Mouse (Mus musculus): ENCODE data around the gene Wipf2.

The Wipf2 gene

GRCm38 (mm10) chr11:98846865-98847604 is 16.4 kb upstream of the Wipf2 start:
- no peak for TF ChIP-seq GATA4 (IDR thresholded peaks at IDR 0.05; ENCODE audit: insufficient replicate concordance, low read length)

DNA sequence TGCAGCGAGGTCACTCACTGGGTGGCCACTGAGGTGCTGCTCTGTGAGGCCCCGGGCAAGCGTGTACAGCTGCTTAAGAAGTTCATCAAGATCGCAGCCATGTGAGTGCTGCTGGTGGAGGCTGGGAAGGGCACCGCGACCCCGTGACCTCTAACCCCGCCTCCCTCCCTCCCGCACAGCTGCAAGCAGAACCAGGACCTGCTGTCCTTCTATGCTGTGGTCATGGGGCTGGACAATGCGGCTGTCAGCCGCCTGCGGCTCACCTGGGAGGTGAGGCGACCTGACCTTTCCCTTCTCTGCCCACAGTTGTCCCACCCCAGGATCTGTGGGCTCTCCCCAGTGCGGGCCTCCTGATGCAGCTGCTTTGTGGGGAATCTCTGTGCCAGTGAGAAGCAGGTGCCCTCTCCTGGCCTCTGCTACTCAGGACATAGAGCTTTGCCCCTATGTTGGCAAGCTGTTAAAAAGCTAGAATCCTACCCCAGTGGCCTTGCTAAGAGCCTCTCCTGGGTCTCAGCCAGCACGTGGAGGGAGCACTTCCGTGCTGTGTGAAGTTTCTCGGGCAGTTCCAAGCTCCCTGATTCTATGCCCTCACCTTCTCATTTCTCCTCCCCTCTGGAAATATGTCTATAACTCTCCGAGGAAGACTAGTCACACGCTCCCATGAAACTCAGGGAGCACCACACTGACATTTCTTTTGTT is 14.1 kb upstream of the Wipf2 start:
- TF ChIP-seq GATA4 (IDR thresholded peaks at IDR 0.05; ENCODE audit: insufficient replicate concordance, low read length) = no peak

DNA sequence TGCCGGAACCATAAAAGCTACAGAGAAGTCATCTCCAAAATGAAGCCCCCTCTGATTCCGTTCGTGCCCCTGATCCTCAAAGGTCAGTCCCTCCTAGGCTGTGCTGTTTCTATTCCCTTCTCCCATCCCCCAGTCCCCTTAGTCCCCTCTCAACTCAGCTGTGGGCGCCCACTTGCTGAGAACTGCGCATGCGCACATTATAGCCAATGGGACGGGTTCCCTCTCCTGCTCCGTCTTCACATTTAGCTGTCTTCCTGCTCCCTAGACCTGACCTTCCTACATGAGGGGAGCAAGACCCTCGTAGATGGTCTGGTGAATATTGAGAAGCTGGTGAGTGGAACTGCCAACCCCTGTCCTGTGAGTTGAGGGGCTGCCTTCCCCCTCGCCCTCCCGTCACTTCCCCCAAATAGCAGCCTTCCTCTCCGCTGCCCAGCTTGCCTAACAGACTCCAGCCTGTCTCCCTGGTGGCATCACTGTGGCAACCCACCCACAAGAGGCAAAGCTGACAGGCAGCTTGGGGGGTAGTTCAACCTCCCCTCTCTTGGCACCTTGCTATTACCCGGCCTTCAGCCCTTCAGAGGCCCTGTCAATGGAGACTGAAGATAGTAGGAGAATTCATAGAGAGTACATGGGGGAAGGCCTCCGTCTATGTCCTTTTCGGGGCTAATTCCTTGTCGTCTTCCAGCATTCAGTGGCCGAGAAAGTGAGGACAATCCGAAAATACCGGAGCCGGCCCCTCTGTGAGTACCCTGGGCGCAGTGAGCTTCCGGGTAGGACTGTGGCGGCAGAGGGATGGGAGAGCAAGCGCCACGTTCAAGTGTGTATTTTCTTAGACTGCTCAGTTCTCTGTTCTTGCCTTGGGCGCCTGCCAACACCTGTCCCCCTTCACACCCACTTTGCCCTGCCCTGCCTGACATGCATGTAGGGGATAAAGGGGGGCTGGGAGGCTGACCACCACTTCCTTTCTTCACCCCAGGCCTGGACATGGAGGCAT is 13.0 kb upstream of the Wipf2 start:
- no peak for TF ChIP-seq GATA4 (IDR thresholded peaks at IDR 0.05; ENCODE audit: insufficient replicate concordance, low read length)

GRCm38 (mm10) chr11:98854116-98854515 is 9.3 kb upstream of the Wipf2 start:
- TF ChIP-seq GATA4 (IDR thresholded peaks at IDR 0.05; ENCODE audit: insufficient replicate concordance, low read length) = no peak

DNA sequence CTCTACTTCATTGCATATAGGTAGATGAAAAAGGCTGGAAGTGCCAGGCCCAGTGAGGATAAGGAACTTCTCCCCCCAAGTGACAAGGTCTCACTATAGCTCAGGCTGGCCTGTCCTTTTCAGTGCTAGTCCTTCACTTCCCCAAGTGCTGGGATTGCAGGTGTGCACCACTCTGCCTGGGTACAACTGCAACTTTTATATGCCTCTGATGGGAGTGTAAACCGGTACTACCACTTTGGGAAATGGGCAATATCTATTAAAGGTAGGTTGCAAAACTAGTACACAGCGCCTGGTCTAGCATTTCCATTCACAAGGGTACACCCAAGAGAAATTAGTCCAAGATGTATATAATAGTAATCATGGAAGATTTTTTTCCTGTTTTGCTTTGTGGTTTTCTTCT is 8.8 kb upstream of the Wipf2 start:
- TF ChIP-seq GATA4 (IDR thresholded peaks at IDR 0.05; ENCODE audit: insufficient replicate concordance, low read length) = no peak

- TF ChIP-seq GATA4 (IDR thresholded peaks at IDR 0.05; ENCODE audit: insufficient replicate concordance, low read length) = no peak
These were observed 4.4 kb upstream of the Wipf2 start for GRCm38 (mm10) chr11:98858759-98859731.

- TF ChIP-seq GATA4 (IDR thresholded peaks at IDR 0.05; ENCODE audit: insufficient replicate concordance, low read length) = no peak
These were observed 452 bp downstream of the Wipf2 start for GRCm38 (mm10) chr11:98863751-98864429.

- no peak for TF ChIP-seq GATA4 (IDR thresholded peaks at IDR 0.05; ENCODE audit: insufficient replicate concordance, low read length)
These were observed 3.9 kb downstream of the Wipf2 start for GRCm38 (mm10) chr11:98867293-98867692.

DNA sequence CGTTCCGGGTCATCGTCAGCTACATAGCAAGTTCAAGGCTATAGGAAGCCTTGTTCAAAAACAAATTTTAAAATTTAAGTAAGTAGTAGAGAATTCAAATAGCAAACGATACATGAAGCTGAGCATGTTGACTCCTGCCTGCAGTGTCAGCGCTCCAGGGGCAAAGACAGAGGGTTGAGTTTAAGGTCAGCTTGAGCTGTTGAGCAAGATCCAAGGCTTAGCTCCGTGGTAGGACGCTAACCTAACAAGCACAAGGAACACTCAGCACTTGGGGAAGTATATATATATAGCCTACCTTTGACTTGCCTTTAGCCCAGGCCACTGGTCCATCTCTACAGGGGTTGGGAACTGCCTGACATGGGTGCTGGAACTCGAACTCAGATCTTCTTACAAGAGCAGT is 6.5 kb downstream of the Wipf2 start:
- TF ChIP-seq GATA4 (IDR thresholded peaks at IDR 0.05; ENCODE audit: insufficient replicate concordance, low read length) = no peak

- no peak for TF ChIP-seq GATA4 (IDR thresholded peaks at IDR 0.05; ENCODE audit: insufficient replicate concordance, low read length)
These were observed 7.4 kb downstream of the Wipf2 start for GRCm38 (mm10) chr11:98870791-98871190.

DNA sequence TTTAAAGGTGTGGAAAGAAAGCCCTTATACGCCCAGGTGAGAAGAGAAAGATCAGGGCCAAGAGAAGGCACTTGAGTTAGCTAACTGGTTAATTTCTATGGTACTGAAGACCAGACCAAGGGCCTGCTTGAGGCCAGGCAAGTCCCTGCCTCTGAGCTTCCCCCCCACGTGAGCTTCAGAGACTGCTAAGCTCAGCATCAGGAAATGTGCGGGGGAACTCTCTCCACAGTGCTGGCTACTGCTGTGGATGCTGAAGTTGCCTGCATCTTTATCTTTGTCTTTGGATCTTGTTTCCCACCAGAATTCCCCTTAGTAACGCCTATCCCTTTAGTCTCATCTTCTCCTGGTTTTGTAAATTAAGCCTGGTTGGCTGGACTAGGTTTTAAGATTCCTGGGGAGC is 8.0 kb downstream of the Wipf2 start:
- no peak for TF ChIP-seq GATA4 (IDR thresholded peaks at IDR 0.05; ENCODE audit: insufficient replicate concordance, low read length)

GRCm38 (mm10) chr11:98872040-98872439 is 8.6 kb downstream of the Wipf2 start:
- TF ChIP-seq GATA4 (IDR thresholded peaks at IDR 0.05; ENCODE audit: insufficient replicate concordance, low read length) = no peak

DNA sequence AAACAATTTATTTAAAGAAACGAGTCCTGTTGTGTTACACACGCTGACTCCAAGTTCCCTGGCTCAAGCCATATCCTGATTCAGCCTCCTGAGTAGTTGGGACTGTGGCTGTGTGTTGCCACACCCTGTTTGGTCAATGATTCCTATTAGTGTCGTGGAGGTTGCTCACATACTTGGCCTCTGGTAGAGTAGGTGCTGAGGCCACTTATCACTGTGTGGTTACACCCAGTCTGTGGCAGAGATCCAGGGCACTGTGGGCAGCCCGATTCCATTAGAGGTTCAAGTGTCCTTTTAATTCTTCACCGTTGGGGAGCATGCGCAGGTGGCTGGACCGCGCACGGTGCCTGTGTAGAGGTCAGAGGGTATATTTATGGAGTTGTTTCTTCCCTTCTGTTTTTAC is 10.5 kb downstream of the Wipf2 start:
- TF ChIP-seq GATA4 (IDR thresholded peaks at IDR 0.05; ENCODE audit: insufficient replicate concordance, low read length) = no peak

GRCm38 (mm10) chr11:98877001-98877400 is 13.6 kb downstream of the Wipf2 start:
- TF ChIP-seq GATA4 (IDR thresholded peaks at IDR 0.05; ENCODE audit: insufficient replicate concordance, low read length) = no peak
